Mouse (Mus musculus): ENCODE data around the gene Tbx10.
"Not testable (repeated sequence)": the region's sequence is repeated elsewhere in the genome, so short reads cannot be mapped to it uniquely, and the experiment has no call there.

The Tbx10 gene

DNA sequence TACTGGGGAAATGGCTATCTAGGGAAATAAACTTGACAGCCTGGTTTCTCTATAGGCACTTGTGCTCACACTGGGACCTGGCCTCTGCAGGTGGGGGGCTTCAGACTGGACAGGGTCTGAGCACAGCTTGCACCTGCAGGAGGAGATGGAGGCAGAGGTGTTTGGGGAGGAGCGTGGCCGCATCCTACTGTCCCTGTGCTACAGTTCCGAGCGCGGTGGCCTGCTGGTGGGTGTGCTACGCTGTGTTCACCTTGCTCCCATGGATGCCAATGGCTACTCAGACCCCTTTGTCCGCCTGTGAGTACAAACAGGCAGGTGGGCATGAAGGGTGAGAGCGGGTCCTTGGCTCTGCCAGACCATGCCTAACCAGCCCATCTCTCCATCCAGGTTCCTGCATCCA, 13.4 kb downstream of the Tbx10 start:
- no peak for DNase-seq

DNA sequence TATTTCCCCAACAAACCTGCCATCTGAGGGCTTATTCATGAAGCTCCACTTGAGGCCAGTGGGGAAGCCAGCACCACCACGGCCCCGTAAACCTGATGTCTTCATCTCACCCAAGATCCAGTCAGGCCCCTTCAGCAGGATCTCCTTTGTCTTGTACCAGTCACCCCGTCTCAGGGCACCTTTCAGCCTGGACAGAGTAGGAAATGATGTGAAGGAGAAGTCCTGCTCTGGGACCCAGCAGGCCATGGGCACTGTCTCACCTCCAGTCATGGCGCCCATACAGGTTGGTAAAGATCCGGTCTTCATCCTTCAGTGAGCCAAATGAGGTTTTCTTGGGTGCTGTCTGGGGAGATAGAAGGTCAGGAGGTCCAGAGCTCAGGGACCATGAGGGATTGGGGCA, 18.5 kb downstream of the Tbx10 start:
- DNase-seq = no peak

DNA sequence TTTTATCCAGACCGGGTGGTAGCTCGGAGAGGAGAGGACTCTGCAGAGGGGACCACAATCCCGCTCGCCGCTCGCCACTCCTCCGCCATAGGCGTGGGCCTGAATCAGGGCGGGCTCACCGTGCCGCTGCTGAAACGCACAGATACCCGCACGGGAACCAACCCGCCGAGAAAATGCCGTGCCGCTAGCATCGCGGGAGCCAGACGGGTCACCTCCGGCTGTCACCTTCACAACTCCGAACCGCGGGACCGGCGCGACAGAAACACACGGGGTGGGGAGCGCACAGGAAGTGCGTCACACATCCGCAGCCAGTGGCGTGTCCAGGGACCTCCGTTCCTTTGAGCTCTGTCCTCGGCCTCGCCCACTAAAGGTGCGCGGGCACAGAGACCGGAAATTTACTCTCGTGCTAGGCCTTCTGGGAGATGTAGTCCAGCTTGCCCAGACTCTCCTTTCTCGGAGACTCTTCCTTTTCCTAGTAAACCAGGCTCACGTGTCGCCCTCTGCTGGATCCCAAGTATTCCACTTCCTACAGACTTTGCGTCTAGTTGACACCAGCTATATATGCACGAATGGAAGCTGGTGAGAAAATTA, 20.0 kb downstream of the Tbx10 start, which contains the start of gene Ndufv1:
Gene Ndufv1 (minus strand): TSS at position 375 of the 591 bp plus-strand sequence.
- peak; percentile 96 for DNase-seq

DNA sequence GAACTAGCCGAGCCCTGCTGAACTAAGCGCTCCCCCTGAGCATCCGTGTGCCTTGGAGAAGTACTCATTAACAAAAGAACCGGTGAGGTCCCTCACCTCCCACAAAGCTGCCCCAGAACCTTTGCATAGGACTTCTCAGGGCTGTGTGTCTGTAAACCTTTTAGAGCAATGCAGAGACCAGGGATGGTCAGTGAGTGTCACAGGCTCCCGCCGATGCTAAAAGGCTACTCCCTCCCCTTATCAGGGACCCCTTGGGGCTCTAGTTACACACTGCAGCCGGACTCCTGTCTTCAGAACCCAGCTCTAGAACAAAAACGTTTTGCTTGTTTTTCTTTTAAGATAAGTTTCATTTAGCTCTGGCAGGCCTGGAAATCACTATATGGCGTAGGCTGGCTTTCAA, 20.5 kb downstream of the Tbx10 start:
- no peak for DNase-seq

DNA sequence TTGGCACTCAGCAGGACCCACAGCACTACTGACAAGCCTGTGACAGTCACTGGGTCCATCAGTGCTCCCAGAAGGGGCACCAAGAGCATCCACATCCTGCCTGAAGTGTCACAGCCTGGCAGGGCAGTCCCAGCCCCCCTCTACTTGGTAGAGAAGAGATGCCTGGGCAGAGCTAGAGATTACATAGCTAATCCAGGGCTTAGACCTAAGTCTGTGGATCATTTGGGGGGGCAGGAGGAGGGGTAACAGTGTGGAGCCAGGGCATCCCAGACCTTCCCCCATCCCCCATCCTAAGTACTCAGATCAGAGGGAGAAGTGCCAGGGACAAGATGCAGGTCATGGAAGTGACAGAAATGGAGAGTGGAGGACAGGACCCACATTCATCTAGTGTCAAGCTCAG, 22.2 kb downstream of the Tbx10 start:
- no peak for DNase-seq

DNA sequence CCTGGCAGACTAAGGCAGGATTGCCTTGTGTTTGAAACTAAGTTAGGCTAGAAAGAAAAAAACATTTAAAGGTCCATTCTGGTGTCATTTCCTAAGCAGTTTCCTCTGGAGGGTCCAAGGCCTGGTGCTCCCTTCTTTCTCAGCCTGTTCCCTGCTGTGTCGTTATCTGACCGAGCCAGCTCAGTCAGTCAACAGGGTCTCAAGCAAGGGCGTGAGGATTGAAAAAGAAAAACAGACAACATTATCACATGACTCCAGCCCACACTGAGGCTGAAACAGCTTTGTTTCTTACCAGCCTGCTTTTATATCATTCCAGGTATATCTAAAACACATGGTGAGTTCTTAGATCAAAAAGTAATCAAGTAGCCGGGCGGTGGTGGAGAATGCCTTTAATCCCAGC, 23.1 kb downstream of the Tbx10 start:
- DNase-seq = no peak

DNA sequence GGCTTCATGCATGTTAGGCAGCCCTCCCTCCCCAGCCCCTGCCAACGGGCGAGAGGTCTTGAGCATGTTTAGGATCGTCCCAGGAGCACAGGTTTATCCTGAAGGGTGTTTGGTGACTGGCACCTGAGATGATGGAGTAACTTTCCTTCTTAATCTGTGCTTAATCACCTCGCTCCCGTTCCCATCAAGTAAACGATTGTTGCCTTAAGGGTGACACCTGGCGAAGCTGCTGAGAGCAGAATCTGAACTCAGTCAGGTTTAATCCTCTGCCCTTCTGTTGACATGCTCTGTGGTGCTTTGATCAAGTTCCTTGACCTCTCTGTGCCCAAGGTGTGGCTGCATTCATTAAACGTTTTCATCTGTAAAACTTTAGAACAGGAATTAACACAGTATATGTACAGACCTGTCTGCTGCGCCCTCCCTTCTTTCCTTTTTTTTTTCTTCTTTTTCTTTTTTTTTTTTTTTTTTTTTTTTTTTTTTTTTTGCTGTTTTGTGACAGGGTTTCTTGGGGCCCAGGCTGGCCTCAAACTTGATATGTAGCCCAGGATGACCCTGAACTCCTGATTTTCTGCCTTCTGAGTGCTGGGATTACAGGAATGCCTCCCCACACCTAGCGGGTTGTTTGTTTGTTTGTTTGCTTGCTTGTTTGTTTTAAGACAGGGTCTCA, 25.5 kb downstream of the Tbx10 start:
- DNase-seq = no peak

DNA sequence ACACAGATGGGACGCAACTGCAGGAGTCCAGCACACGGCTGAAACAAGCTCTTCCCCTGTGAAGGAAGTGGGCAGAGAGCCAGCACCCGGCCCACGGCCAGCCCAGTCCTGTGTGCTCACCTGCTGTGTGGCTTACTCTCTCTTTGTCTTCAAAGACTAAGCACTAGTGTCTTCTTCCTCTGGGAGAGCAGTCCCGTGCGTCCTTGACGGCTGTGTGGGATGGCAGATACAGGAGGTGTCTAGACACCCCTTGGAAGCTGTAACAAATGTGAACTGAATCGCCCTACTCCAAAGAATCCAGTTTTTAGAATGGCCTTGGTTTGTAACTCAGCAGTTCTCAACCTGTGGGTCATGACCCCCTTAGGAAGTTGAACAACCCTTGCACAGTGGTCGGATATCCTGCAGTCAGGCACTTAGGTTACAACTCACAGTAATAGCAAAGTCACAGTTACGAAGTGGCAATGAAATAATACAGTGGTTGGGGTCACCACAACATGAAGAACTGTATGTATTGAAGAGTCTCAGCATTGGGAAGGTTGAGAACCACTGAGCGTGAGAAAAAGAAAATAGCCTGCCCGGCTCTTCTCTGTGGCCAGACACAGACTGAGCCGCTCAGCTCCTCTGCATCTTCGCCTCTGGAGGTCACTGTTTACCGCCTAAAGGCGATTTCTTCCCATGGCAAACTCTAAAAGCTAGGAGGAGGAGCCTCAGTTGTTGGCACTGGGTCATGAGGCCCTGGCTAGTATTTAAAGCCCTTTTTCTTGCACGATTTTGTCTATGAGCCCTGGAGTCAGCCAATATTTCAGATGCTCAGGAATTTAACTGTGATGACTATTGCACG, 26.4 kb downstream of the Tbx10 start:
- peak; percentile 85 for DNase-seq

DNA sequence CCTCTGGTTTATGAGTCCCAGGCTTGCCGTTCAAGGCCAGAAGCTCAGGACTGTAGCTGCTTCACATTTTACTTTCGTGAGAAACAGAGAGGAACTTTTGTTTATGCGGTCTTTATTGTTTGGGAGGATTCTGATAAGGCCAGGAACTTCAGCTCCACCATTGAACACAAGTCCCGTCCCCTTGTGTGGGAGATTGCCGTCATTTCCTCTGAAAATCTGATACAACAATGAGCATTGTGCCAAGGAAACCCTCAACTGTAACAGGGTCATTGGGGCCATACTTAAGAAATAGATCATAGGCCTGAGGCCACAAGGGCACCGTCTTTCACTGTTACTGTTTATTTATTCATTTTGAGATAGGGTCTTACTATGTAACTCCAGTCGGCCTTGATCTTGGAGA, 30.6 kb downstream of the Tbx10 start:
- DNase-seq = no peak

DNA sequence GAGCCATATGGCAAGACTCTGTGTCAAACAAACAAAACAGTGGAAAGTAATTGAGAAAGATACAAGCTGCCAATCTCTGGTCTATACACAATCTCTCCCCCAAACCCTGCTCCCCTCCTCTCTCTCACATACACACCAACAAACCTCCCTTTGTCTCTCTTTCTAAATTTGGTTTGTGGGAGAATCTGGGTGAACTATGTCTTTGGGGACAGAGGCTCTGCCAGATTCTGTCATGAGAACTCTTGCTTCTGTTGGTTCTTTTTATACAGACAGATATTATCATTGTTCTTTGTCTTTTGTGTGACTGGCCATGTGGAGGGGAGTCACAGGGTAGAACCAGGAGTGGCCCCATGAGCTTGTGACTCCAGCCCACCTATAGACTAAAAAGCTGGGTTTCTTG, 35.0 kb downstream of the Tbx10 start:
- DNase-seq = no peak

DNA sequence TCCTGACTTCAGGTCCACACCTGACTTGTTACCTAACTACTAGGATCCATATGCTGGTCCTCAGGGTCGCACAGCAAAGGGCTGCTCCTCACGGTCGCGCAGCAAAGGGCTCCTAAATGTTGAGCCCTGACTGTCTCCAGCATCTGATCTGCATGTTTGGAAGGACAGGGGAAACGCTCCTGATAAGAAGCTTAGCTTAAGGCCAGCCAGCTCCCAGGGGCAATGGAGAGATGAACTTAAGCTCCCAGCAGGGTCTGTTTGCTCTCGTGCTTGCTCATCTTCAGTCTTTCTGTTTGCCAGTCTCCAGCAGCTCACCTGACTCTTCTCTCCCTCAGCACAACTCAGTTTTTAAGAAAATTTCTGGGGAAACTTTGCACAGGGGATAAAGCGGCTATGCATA, 40.1 kb downstream of the Tbx10 start:
- DNase-seq = no peak

DNA sequence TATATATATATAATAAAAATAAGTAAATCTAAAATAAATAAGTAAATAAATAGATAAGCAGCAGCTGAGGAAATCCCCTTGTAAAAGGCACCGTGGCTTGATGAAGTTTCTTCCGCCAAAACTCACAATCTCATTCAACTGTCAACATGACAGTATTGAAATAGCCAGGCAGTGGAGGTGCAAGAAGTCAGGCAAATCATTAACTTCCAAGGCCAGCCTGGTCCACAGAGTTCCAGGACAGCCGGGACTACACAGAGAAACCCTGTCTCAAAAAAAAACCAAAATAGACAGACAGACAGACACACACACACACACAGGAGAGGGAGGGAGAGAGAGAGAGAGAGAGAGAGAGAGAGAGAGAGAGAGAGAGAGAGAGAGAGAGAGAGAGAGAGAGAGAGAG, 40.7 kb downstream of the Tbx10 start:
- DNase-seq = no peak

DNA sequence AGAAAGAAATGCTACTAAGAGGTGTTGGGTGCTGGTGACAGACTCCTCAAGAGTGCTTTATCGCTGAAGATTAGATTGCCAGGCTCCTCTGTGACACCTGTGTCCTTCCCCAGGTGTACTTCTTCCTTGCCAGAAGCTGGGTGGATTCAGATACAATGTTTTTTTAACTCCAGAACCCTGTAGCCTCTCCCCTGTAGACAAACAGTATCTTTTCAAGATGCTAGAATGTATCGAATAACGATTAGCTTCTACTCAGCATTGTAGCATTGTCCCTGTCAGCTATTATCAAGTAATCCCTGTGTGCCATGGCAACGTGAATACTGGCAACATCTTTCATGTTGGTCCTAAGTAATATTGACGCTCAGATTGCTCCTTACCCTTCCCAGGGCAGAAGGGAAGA, 41.2 kb downstream of the Tbx10 start:
- DNase-seq = no peak

DNA sequence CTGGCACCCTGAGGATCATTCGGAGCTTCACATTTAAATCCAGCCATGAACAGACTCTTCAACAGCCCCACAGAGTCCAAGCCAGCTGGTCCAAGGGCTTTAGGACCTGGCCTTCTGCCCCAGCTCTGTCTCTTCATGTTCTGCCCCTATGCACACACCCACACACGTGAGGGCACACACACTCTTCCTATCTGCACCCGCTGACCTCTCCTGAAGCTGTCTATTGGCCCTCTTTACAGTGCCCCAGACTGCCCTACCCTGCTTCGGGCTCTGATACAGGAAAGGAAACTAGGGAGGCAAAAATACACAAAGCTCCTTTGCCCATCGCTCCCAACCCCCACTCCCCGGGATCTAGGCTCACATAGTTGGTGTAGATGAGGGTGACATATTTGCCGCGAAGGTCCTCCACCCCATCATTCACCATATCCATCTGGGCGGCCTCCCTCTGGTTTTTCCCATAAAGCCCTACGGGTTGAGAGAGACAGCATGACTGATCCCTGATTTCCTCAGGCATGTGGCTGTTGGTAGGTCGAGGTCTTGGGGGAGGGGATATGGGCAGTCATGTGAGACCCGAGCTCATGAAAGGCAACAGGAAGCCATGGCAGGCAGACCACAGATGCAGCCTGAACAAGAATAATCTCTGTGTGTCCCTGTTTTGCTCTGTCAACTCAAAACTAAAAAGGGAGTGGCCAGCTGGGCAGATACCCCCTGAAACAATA, 43.9 kb downstream of the Tbx10 start:
- DNase-seq = no peak

DNA sequence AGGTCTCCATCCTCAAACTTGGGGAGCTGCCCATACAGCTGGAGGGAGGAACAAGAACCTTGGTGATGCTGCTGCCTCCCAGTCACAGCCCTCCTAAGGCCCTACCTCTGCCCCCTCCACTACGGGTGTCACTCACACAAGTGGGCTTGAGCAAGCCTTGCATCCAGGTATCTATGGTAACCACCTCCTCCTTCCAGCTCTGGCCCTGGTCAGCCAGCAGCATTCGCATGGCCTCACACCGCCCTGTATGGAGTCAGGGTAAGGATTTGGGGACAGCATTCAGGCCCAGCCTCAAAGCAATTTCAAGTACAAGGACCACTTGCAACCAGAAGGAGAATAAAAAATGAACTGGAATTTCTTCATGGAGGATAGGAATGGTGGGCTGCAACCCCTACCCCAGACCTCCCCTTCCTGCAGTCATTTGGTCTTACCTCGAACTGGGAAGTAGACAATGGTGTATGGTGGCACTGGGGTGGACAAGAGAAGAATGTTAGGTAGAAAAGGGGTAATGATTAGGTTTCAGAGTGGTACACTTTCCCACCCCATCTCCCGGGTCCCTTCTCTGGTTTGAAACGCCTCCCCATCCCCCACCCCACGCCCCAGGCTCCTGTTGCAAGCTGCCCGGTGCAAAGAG, 44.7 kb downstream of the Tbx10 start:
- DNase-seq = not testable (repeated sequence)

DNA sequence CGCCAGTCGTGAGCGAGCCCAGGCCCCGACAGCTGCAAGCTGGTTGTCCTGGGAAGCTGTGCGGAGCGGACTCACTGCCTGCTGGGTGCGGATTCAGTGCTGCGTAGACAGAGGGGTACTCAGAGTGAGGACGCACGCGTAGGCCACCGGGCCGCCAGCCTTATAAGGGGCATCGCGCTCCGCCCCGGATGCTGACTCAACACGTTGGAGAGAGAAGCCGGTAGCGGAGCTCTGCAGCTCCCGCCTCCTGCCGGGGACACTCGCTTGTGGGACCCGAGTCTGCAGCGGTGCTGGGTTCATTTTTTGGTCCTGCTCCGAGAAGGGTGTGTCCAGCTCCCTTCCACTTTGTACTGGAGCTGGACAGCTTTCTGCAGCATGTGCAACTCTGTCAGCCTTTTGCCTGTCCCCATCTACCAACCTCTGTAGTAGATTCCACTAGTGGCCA, 45.3 kb downstream of the Tbx10 start, which contains the start of gene Gstp1:
Gene Gstp1 (minus strand): TSS at position 198 of the 445 bp plus-strand sequence.
- DNase-seq = peak; percentile 90

DNA sequence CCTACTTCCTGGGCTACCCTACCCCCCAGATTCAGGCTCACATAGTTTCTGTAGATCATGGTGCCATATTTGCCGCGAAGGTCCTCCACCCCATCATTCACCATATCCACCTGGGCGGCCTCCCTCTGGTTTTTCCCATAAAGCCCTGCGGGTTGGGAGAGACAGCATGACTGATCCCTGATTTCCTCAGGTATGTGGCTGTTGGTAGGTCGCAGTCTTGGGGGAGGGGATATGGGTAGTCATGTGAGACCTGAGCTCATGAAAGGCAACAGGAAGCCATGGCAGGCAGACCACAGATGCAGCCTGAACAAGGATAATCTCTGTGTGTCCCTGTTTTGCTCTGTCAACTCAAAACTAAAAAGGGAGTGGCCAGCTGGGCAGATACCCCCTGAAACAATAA, 48.4 kb downstream of the Tbx10 start:
- not testable (repeated sequence) for DNase-seq

DNA sequence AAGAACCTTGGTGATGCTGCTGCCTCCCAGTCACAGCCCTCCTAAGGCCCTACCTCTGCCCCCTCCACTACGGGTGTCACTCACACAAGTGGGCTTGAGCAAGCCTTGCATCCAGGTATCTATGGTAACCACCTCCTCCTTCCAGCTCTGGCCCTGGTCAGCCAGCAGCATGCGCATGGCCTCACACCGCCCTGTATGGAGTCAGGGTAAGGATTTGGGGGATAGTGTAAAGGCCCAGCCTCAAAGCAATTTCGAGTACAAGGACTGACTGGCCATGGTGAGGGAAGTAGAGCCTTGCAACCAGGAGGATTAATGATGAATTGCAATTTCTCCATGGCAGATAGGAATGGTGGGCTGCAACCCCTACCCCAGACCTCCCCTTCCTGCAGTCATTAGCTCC, 48.9 kb downstream of the Tbx10 start:
- DNase-seq = not testable (repeated sequence)

DNA sequence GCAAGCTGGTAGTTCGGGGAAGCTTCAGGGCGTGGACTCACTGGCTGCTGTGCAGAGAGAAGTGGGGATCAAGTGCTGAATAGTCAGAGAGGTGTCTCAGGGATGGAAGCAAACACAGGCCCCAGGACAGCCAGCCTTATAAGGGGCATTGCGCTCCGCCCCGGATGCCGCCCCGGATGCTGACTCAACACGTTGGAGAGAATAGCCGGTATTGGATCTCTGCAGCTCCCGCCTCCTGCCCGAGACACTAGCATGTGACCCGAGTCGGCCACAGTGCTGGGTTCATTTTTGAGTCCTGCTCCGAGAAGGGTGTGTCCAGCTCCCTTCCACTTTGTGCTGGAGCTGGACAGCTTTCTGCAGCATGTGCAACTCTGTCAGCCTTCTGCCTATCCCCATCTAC, 49.6 kb downstream of the Tbx10 start:
- DNase-seq = peak; percentile 46

DNA sequence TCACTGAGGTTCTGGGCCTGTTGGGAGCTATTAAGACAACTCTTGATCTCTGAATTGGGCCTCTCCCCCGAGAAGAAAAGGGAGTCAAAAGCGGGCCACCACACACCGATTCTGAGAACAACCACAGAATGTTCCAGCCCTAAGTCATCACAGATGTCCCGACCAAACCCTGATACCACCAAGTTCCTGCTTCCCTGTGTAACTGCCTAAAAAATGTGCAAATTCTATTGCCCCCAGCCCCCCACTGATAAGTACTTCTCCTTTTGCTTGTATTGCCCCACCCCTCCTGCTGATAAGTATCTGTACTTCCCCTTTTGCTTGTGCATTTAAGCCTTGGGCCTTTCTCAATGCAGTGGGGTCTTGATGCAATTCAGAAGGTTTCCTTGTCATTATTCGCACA, 51.6 kb downstream of the Tbx10 start:
- not testable (repeated sequence) for DNase-seq

DNA sequence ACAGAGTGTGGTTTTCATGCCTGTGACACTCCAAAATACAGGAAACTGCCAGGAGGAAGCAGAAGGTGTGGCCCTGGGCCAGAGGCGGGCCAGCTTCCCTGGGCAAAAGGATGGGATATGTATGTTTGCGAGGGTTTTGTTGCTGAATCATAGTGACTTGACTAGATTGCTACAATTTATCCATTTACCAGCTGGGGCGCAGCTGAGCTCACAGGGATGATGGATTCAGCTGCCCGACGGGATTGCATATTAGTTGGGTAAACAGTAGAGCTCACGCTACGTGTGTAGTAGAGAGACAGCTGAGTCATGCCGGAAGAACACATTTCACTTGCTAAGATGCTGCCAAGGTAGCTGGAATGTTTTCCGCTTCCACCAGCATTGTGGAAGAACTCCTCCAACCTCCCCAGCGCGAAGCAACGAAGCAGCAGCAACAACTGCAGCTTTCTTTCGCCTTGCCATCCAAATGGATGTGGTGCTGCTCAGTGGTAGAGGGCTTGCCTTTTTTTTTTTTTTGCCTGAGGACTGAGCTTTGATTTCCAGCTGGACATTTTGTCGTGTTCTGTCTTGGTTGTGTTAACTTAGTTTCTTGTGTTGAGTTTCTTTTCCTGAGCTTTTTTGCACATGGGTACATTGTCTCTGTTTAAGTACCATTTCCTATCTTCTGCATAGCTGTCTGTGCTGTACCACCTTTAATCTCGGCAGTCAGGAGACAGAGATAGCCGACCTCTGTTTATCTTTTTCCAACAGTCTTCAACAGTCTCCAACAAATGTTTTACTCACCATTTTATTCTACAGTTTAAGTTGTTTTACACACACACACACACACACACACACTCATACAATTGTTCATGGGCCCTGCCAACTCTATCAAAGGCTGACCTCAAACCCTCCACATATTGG, 53.7 kb downstream of the Tbx10 start, which contains the start of gene Gstp2:
Gene Gstp2 (minus strand): TSS at position 58 of the 900 bp plus-strand sequence.
- peak; percentile 81 for DNase-seq
